Mouse (Mus musculus) forebrain, embryonic 13.5 days (tissue): ENCODE measurements around the gene Cd80. TPM values are rescaled to one million over a fixed set of nuclear protein-coding genes. Genes with fewer than 3 reads are reported as not detected.
"Not testable (repeated sequence)": the region's sequence is repeated elsewhere in the genome, so short reads cannot be mapped to it uniquely, and the experiment has no call there.

Experiments used
- ATAC-seq: fragments of 200-750 bp; cut with Nextera tagmentation; 2 replicates; pipeline ENCODE4 v1.8.0; 2017
- H3K27ac ChIP-seq: fragments of 300-500 bp; sonication (generic); 2 replicates; pipeline ENCODE4 v1.5.1; 2015; ENCODE audit warnings: inconsistent platforms, mild to moderate bottlenecking, moderate library complexity
- H3K27me3 ChIP-seq: fragments of 300-500 bp; sonication (generic); 2 replicates; pipeline ENCODE4 v1.6.1; 2015; ENCODE audit warnings: mild to moderate bottlenecking, inconsistent platforms
- H3K36me3 ChIP-seq: fragments of 300-500 bp; sonication (generic); 2 replicates; pipeline ENCODE4 v1.6.1; 2015; ENCODE audit warnings: mild to moderate bottlenecking, inconsistent platforms; ENCODE audit not compliant: poor library complexity, severe bottlenecking
- H3K4me1 ChIP-seq: fragments of 300-500 bp; sonication (generic); 2 replicates; pipeline ENCODE4 v1.6.1; 2015; ENCODE audit warnings: inconsistent platforms
- H3K4me2 ChIP-seq: fragments of 300-500 bp; sonication (generic); 2 replicates; pipeline ENCODE4 v1.6.1; 2015; ENCODE audit warnings: inconsistent platforms, mild to moderate bottlenecking, moderate library complexity
- H3K4me3 ChIP-seq: fragments of 300-500 bp; sonication (generic); 2 replicates; pipeline ENCODE4 v1.5.1; 2015; ENCODE audit warnings: mild to moderate bottlenecking, inconsistent platforms
- H3K9ac ChIP-seq: fragments of 300-500 bp; sonication (generic); 2 replicates; pipeline ENCODE4 v1.6.1; 2015; ENCODE audit warnings: mild to moderate bottlenecking, inconsistent platforms
- H3K9me3 ChIP-seq: fragments of 300-500 bp; sonication (generic); replicated peaks from 2 replicates; pipeline ENCODE4 v1.6.1; 2016; ENCODE audit warnings: inconsistent platforms
- WGBS: fragments of 180-500 bp; shearing (Covaris S2); methylation state at CpG from one replicate; pipeline ENCODE4 v1.1.7; 2015; 5-methylcytosine and 5-hydroxymethylcytosine counted together
- polyA plus RNA-seq: library from polyadenylated mRNA; unstranded; fragments of >200 nt; fragmentation: Nextera tagmentation; extraction: Ambion mirVana; gene quantifications from 2 replicates; pipeline ENCODE4 v1.2.1, GENCODE M21; 2015

Gene Cd80
- polyA plus RNA-seq, 1 experiment from 2014 or later, result 0.56 TPM

- Histone ChIP-seq H3K4me1 (peaks cover 9% of the 10 kb centered on the region), H3K9me3 (no peaks in the 10 kb centered on the region), H3K36me3 (no peaks in the 10 kb centered on the region), H3K4me2 (peak overlapping the region; percentile 68), H3K9ac (peak overlapping the region; percentile 45), H3K27ac (no peak overlapping the region), H3K27me3 (0 out of 2 replicates have a peak, but pooled peaks cover 2% of the 10 kb centered on the region), H3K4me3 (peak overlapping the region; percentile 39)
- ATAC-seq, result peak; percentile 19; the same call in 1 of the 2 replicates
- 11% methylated on average over 34 of the region's 34 CpGs for WGBS
Measured at GRCm38 (mm10) chr16:38476312-38477240, 21.2 kb downstream of the Cd80 start.

GRCm38 (mm10) chr16:38477241-38477608, 21.9 kb downstream of the Cd80 start:
- ATAC-seq, result peak; percentile 51; the same call in 1 of the 2 replicates
- peak overlapping the region; percentile 68 for H3K4me2 ChIP-seq
- not testable (repeated sequence) for H3K4me1 ChIP-seq, H3K27me3 ChIP-seq, H3K36me3 ChIP-seq, H3K27ac ChIP-seq, H3K9me3 ChIP-seq
- WGBS, result 57% methylated on average over 14 of the region's 14 CpGs
- H3K9ac ChIP-seq, result peak overlapping the region; percentile 45
- peak overlapping the region; percentile 39 for H3K4me3 ChIP-seq

- Histone ChIP-seq H3K27me3 (peaks cover 15% of the 10 kb centered on the region), H3K4me2 (no peak overlapping the region), H3K36me3 (no peaks in the 10 kb centered on the region), H3K4me3 (no peak overlapping the region), H3K27ac (no peak overlapping the region), H3K9ac (no peak overlapping the region), H3K9me3 (no peaks in the 10 kb centered on the region), H3K4me1 (peaks cover 13% of the 10 kb centered on the region)
- WGBS, result 94% methylated on average over 3 of the region's 3 CpGs
- no peak for ATAC-seq
Measured at GRCm38 (mm10) chr16:38478296-38478695, 22.9 kb downstream of the Cd80 start.

- H3K4me3 ChIP-seq, result no peak overlapping the region
- 75% methylated on average over 4 of the region's 4 CpGs for WGBS
- no peak for ATAC-seq
Measured at GRCm38 (mm10) chr16:38481327-38481726, 26.0 kb downstream of the Cd80 start.

GRCm38 (mm10) chr16:38482780-38483562, 27.6 kb downstream of the Cd80 start:
- Histone ChIP-seq H3K27ac (no peak overlapping the region), H3K9me3 (no peaks in the 10 kb centered on the region), H3K27me3 (peaks cover 28% of the 10 kb centered on the region), H3K4me1 (peaks cover 7% of the 10 kb centered on the region; the same call in 1 of the 2 replicates), H3K9ac (peak overlapping the region; percentile 16; the same call in 1 of the 2 replicates), H3K4me2 (peak overlapping the region; percentile 58), H3K4me3 (peak overlapping the region; percentile 35), H3K36me3 (no peaks in the 10 kb centered on the region)
- WGBS, result 24% methylated on average over 32 of the region's 32 CpGs
- peak; percentile 70 for ATAC-seq

More at GRCm38 (mm10) chr16:38481327-38481726, 26.0 kb downstream of the Cd80 start:
- Histone ChIP-seq H3K9ac (no peak overlapping the region), H3K27ac (no peak overlapping the region), H3K4me1 (peaks cover 15% of the 10 kb centered on the region), H3K4me2 (no peak overlapping the region), H3K9me3 (no peaks in the 10 kb centered on the region), H3K36me3 (no peaks in the 10 kb centered on the region), H3K27me3 (peaks cover 28% of the 10 kb centered on the region)

GRCm38 (mm10) chr16:38483582-38484309, 28.4 kb downstream of the Cd80 start:
- no peaks in the 10 kb centered on the region for H3K36me3 ChIP-seq
- H3K27ac ChIP-seq, result no peak overlapping the region
- H3K4me1 ChIP-seq, result peaks cover 7% of the 10 kb centered on the region; the same call in 1 of the 2 replicates
- peak overlapping the region; percentile 16; the same call in 1 of the 2 replicates for H3K9ac ChIP-seq
- H3K4me2 ChIP-seq, result peak overlapping the region; percentile 58
- peak overlapping the region; percentile 35 for H3K4me3 ChIP-seq
- WGBS, result 38% methylated on average over 42 of the region's 42 CpGs
- H3K27me3 ChIP-seq, result peaks cover 28% of the 10 kb centered on the region
- no peaks in the 10 kb centered on the region for H3K9me3 ChIP-seq
- ATAC-seq, result peak; percentile 10; the same call in 1 of the 2 replicates

- H3K4me2 ChIP-seq, result no peak overlapping the region
Measured at GRCm38 (mm10) chr16:38492551-38492950, 37.2 kb downstream of the Cd80 start.

GRCm38 (mm10) chr16:38493890-38494289, 38.5 kb downstream of the Cd80 start:
- peaks cover 25% of the 10 kb centered on the region for H3K36me3 ChIP-seq
- no peaks in the 10 kb centered on the region for H3K9me3 ChIP-seq
- no peaks in the 10 kb centered on the region for H3K4me1 ChIP-seq
- no peak overlapping the region for H3K4me2 ChIP-seq
- H3K9ac ChIP-seq, result no peak overlapping the region
- no peak overlapping the region for H3K4me3 ChIP-seq
- H3K27ac ChIP-seq, result no peak overlapping the region
- WGBS, result 89% methylated on average over 10 of the region's 10 CpGs
- no peaks in the 10 kb centered on the region for H3K27me3 ChIP-seq
- no peak for ATAC-seq

More at GRCm38 (mm10) chr16:38492551-38492950, 37.2 kb downstream of the Cd80 start:
- Histone ChIP-seq H3K4me1 (no peaks in the 10 kb centered on the region), H3K9ac (no peak overlapping the region), H3K36me3 (peaks cover 12% of the 10 kb centered on the region), H3K27me3 (no peaks in the 10 kb centered on the region), H3K4me3 (no peak overlapping the region), H3K27ac (no peak overlapping the region), H3K9me3 (no peaks in the 10 kb centered on the region)
- 82% methylated on average over 3 of the region's 3 CpGs for WGBS
- no peak for ATAC-seq

- no peak overlapping the region for H3K4me2 ChIP-seq
- no peak overlapping the region for H3K4me3 ChIP-seq
- no peak overlapping the region for H3K9ac ChIP-seq
- whole genome bisulfite sequencing, result 84% methylated on average over 7 of the region's 7 CpGs
- H3K27ac ChIP-seq, result no peak overlapping the region
- no peak for ATAC-seq
- H3K27me3 ChIP-seq, result no peaks in the 10 kb centered on the region
- no peaks in the 10 kb centered on the region for H3K4me1 ChIP-seq
- H3K9me3 ChIP-seq, result no peaks in the 10 kb centered on the region
- H3K36me3 ChIP-seq, result peaks cover 46% of the 10 kb centered on the region
Measured at GRCm38 (mm10) chr16:38496604-38497140, 41.3 kb downstream of the Cd80 start.

GRCm38 (mm10) chr16:38502469-38502868, 47.1 kb downstream of the Cd80 start:
- ATAC-seq, result no peak
- no peaks in the 10 kb centered on the region for H3K4me1 ChIP-seq
- H3K9me3 ChIP-seq, result no peaks in the 10 kb centered on the region
- 95% methylated on average over 10 of the region's 10 CpGs for WGBS
- H3K4me2 ChIP-seq, result no peak overlapping the region
- no peak overlapping the region for H3K27ac ChIP-seq
- H3K36me3 ChIP-seq, result peaks cover 78% of the 10 kb centered on the region
- H3K4me3 ChIP-seq, result no peak overlapping the region
- H3K9ac ChIP-seq, result no peak overlapping the region
- H3K27me3 ChIP-seq, result no peaks in the 10 kb centered on the region

GRCm38 (mm10) chr16:38503528-38503927, 48.2 kb downstream of the Cd80 start:
- no peak for ATAC-seq
- peaks cover 78% of the 10 kb centered on the region for H3K36me3 ChIP-seq
- 93% methylated on average over 4 of the region's 4 CpGs for WGBS

More at GRCm38 (mm10) chr16:38503528-38503927, 48.2 kb downstream of the Cd80 start:
- Histone ChIP-seq H3K4me2 (no peak overlapping the region), H3K9me3 (no peaks in the 10 kb centered on the region), H3K27me3 (no peaks in the 10 kb centered on the region), H3K4me3 (no peak overlapping the region), H3K27ac (no peak overlapping the region), H3K9ac (no peak overlapping the region), H3K4me1 (no peaks in the 10 kb centered on the region)
